Mouse (Mus musculus) megakaryocyte progenitor cell, adult 5-6 weeks (primary cell): Measurements from ENCODE around the gene Vmn1r181. TPM values are rescaled to one million over a fixed set of nuclear protein-coding genes. Genes with fewer than 3 reads are reported as not detected.
"Not testable (repeated sequence)": the region's sequence is repeated elsewhere in the genome, so short reads cannot be mapped to it uniquely, and the experiment has no call there.

Experiments
- ATAC-seq: replicated peaks from 2 replicates; pipeline ENCODE4 v1.8.0; 2016; ENCODE audit warnings: mild to moderate bottlenecking, moderate TSS enrichment, inconsistent platforms; ENCODE audit not compliant: poor library complexity
- total RNA-seq, 2 experiments: library from RNA; stranded (forward) in 1 of 2; stranded (reverse) in 1 of 2; fragments of 157-497, 149-512 nt in 1 of 2; fragments of 200-1000 nt in 1 of 2; gene quantifications; 2 replicates each; pipeline versions ENCODE4 v1.2.3 to v1.2.4; 2015 to 2017

The Vmn1r181 gene
- total RNA-seq (2015) (not detected in 2 replicates), total RNA-seq (2017) (not detected in 2 replicates)

- ATAC-seq = not testable (repeated sequence)
Observed at GRCm38 (mm10) chr7:23974315-23974714, at the start of gene Vmn1r181. Vmn1r181 (plus strand) TSS chr7:23974615.

GRCm38 (mm10) chr7:23926678-23927077 lies 47.7 kb upstream of the Vmn1r181 start, which contains the start of gene Vmn1r179:
Vmn1r179 (plus strand) TSS chr7:23926978.
- no peak for ATAC-seq

- no peak for ATAC-seq
Observed at GRCm38 (mm10) chr7:23950332-23950731, 24.1 kb upstream of the Vmn1r181 start, which contains the start of gene Vmn1r180. Vmn1r180 (plus strand) TSS chr7:23950632.

GRCm38 (mm10) chr7:23968044-23968443 lies 6.4 kb upstream of the Vmn1r181 start:
- not testable (repeated sequence) for ATAC-seq

- no peak for ATAC-seq
Observed at GRCm38 (mm10) chr7:24001391-24001790, 27.0 kb downstream of the Vmn1r181 start, which contains the start of gene V1rd19. V1rd19 (plus strand) TSS chr7:24001691.

Other genes with a start within 250 kb of the Vmn1r181 start
- not detected in 2 replicates for gene Vmn1r174, start 222.3 kb upstream of the Vmn1r181 start, total RNA-seq (2015)
- not detected in 2 replicates for gene Vmn1r174, start 222.3 kb upstream of the Vmn1r181 start, total RNA-seq (2017)
- gene Vmn1r175, start 164.0 kb upstream of the Vmn1r181 start, total RNA-seq (2015) = not detected in 2 replicates
- not detected in 2 replicates for gene Vmn1r175, start 164.0 kb upstream of the Vmn1r181 start, total RNA-seq (2017)
- not detected in 2 replicates for gene Vmn1r176, start 137.2 kb upstream of the Vmn1r181 start, total RNA-seq (2015)
- gene Vmn1r176, start 137.2 kb upstream of the Vmn1r181 start, total RNA-seq (2017) = not detected in 2 replicates
- not detected in 2 replicates for gene Vmn1r177, start 108.2 kb upstream of the Vmn1r181 start, total RNA-seq (2015)
- gene Vmn1r177, start 108.2 kb upstream of the Vmn1r181 start, total RNA-seq (2017) = not detected in 2 replicates
- gene Vmn1r178, start 82.6 kb upstream of the Vmn1r181 start, total RNA-seq (2015) = not detected in 2 replicates
- gene Vmn1r178, start 82.6 kb upstream of the Vmn1r181 start, total RNA-seq (2017) = not detected in 2 replicates
- gene Vmn1r179, start 47.6 kb upstream of the Vmn1r181 start, total RNA-seq (2015) = not detected in 2 replicates
- not detected in 2 replicates for gene Vmn1r179, start 47.6 kb upstream of the Vmn1r181 start, total RNA-seq (2017)
- not detected in 2 replicates for gene Vmn1r180, start 24.0 kb upstream of the Vmn1r181 start, total RNA-seq (2015)
- gene Vmn1r180, start 24.0 kb upstream of the Vmn1r181 start, total RNA-seq (2017) = not detected in 2 replicates
- not detected in 2 replicates for gene V1rd19, start 27.1 kb downstream of the Vmn1r181 start, total RNA-seq (2015)
- gene V1rd19, start 27.1 kb downstream of the Vmn1r181 start, total RNA-seq (2017) = not detected in 2 replicates
- not detected in 2 replicates for gene Vmn1r183, start 78.6 kb downstream of the Vmn1r181 start, total RNA-seq (2015)
- gene Vmn1r183, start 78.6 kb downstream of the Vmn1r181 start, total RNA-seq (2017) = not detected in 2 replicates
- 14.2 and 16.3 TPM in 2 replicates for gene Zfp180, start 107.3 kb downstream of the Vmn1r181 start, total RNA-seq (2015)
- gene Zfp180, start 107.3 kb downstream of the Vmn1r181 start, total RNA-seq (2017) = 14.1 and 16.7 TPM in 2 replicates
- 0.94 and 1.1 TPM in 2 replicates for gene Zfp112, start 137.7 kb downstream of the Vmn1r181 start, total RNA-seq (2015)
- gene Zfp112, start 137.7 kb downstream of the Vmn1r181 start, total RNA-seq (2017) = 0.21 and 0.71 TPM in 2 replicates
- gene Zfp235, start 159.6 kb downstream of the Vmn1r181 start, total RNA-seq (2015) = 9.1 and 10.3 TPM in 2 replicates
- 6.4 and 7.9 TPM in 2 replicates for gene Zfp235, start 159.6 kb downstream of the Vmn1r181 start, total RNA-seq (2017)
- 1.9 and 2.2 TPM in 2 replicates for gene Zfp114, start 200.4 kb downstream of the Vmn1r181 start, total RNA-seq (2015)
- 2.5 and 3.5 TPM in 2 replicates for gene Zfp114, start 200.4 kb downstream of the Vmn1r181 start, total RNA-seq (2017)
- 10.3 and 14.3 TPM in 2 replicates for gene Zfp111, start 236.8 kb downstream of the Vmn1r181 start, total RNA-seq (2015)
- gene Zfp111, start 236.8 kb downstream of the Vmn1r181 start, total RNA-seq (2017) = 19.7 and 21.2 TPM in 2 replicates